Mouse (Mus musculus) intestine, embryonic 15.5 days (tissue): ENCODE measurements around the gene Dnajc1. TPM values are rescaled to one million over a fixed set of nuclear protein-coding genes. Genes with fewer than 3 reads are reported as not detected.
A peak's percentile ranks its signal among the peaks of the same experiment; 100 is the strongest.

Experiments used
- ATAC-seq: fragments of 200-750 bp; cut with Nextera tagmentation; 2 replicates; pipeline ENCODE4 v1.8.0; 2017; ENCODE audit warnings: moderate TSS enrichment, moderate library complexity
- H3K27ac ChIP-seq: fragments of 300-500 bp; sonication (generic); 2 replicates; pipeline ENCODE4 v1.5.1; 2015; ENCODE audit warnings: mild to moderate bottlenecking, inconsistent platforms
- H3K27me3 ChIP-seq: fragments of 300-500 bp; sonication (generic); replicated peaks from 2 replicates; pipeline ENCODE4 v1.6.1; 2015; ENCODE audit warnings: inconsistent platforms
- H3K36me3 ChIP-seq: fragments of 300-500 bp; sonication (generic); 2 replicates; pipeline ENCODE4 v1.6.1; 2015; ENCODE audit warnings: inconsistent platforms
- H3K4me1 ChIP-seq: fragments of 300-500 bp; sonication (generic); replicated peaks from 2 replicates; pipeline ENCODE4 v1.6.1; 2015; ENCODE audit warnings: inconsistent platforms
- H3K4me2 ChIP-seq: fragments of 300-500 bp; sonication (generic); replicated peaks from 2 replicates; pipeline ENCODE4 v1.6.1; 2015; ENCODE audit warnings: mild to moderate bottlenecking, inconsistent platforms
- H3K4me3 ChIP-seq: fragments of 300-500 bp; sonication (generic); replicated peaks from 2 replicates; pipeline ENCODE4 v1.5.1; 2015; ENCODE audit warnings: inconsistent platforms
- H3K9ac ChIP-seq: fragments of 300-500 bp; sonication (generic); 2 replicates; pipeline ENCODE4 v1.6.1; 2015; ENCODE audit warnings: inconsistent platforms
- H3K9me3 ChIP-seq: fragments of 300-500 bp; sonication (generic); 2 replicates; pipeline ENCODE4 v1.6.1; 2016; ENCODE audit warnings: inconsistent platforms
- WGBS: fragments of 180-500 bp; shearing (Covaris S2); methylation state at CpG from one replicate; pipeline ENCODE4 v1.1.7; 2015; 5-methylcytosine and 5-hydroxymethylcytosine counted together
- polyA plus RNA-seq: library from polyadenylated mRNA; unstranded; fragments of >200 nt; fragmentation: Nextera tagmentation; extraction: Ambion mirVana; gene quantifications from 2 replicates; pipeline ENCODE4 v1.2.1, GENCODE M21; 2015

Gene Dnajc1
- polyA plus RNA-seq, 1 experiment from 2014 or later, result 31.6 TPM

- Histone ChIP-seq H3K27ac (no peak overlapping the region), H3K4me2 (no peak overlapping the region), H3K4me1 (no peaks in the 10 kb centered on the region), H3K9ac (no peak overlapping the region), H3K27me3 (no peaks in the 10 kb centered on the region), H3K36me3 (peaks cover 22% of the 10 kb centered on the region), H3K9me3 (no peaks in the 10 kb centered on the region), H3K4me3 (no peak overlapping the region)
- 84% methylated on average over 7 of the region's 7 CpGs for WGBS
- ATAC-seq, result no peak
Measured at GRCm38 (mm10) chr2:18209211-18209823, 183.3 kb downstream of the Dnajc1 start.

GRCm38 (mm10) chr2:18208578-18208977 lies 184.1 kb downstream of the Dnajc1 start:
- H3K27me3 ChIP-seq, result no peaks in the 10 kb centered on the region
- no peaks in the 10 kb centered on the region for H3K4me1 ChIP-seq
- ATAC-seq, result no peak
- H3K27ac ChIP-seq, result no peak overlapping the region
- no peak overlapping the region for H3K4me3 ChIP-seq
- no peak overlapping the region for H3K4me2 ChIP-seq
- WGBS, result 74% methylated on average over 6 of the region's 6 CpGs
- H3K9me3 ChIP-seq, result no peaks in the 10 kb centered on the region
- peaks cover 22% of the 10 kb centered on the region for H3K36me3 ChIP-seq
- H3K9ac ChIP-seq, result no peak overlapping the region

GRCm38 (mm10) chr2:18206811-18207210 lies 185.8 kb downstream of the Dnajc1 start:
- Histone ChIP-seq H3K4me3 (no peak overlapping the region), H3K27me3 (no peaks in the 10 kb centered on the region), H3K9me3 (no peaks in the 10 kb centered on the region), H3K9ac (no peak overlapping the region), H3K4me2 (no peak overlapping the region), H3K4me1 (no peaks in the 10 kb centered on the region), H3K27ac (no peak overlapping the region), H3K36me3 (peaks cover 22% of the 10 kb centered on the region; the same call in 1 of the 2 replicates)
- ATAC-seq, result no peak
- 86% methylated on average over 10 of the region's 10 CpGs for WGBS

- Histone ChIP-seq H3K9ac (no peak overlapping the region), H3K4me1 (no peaks in the 10 kb centered on the region), H3K27me3 (no peaks in the 10 kb centered on the region), H3K36me3 (peaks cover 22% of the 10 kb centered on the region; the same call in 1 of the 2 replicates), H3K4me3 (no peak overlapping the region), H3K4me2 (no peak overlapping the region), H3K9me3 (no peaks in the 10 kb centered on the region), H3K27ac (no peak overlapping the region)
- 73% methylated on average over 3 of the region's 3 CpGs for WGBS
- 0 out of 2 replicates have a peak, but pooled peaks have one; percentile 36 for ATAC-seq
Measured at GRCm38 (mm10) chr2:18205118-18205517, 187.5 kb downstream of the Dnajc1 start.

GRCm38 (mm10) chr2:18202923-18203322 lies 189.7 kb downstream of the Dnajc1 start:
- Histone ChIP-seq H3K4me3 (no peak overlapping the region), H3K36me3 (peaks cover 15% of the 10 kb centered on the region; the same call in 1 of the 2 replicates), H3K4me2 (no peak overlapping the region), H3K9ac (no peak overlapping the region), H3K9me3 (no peaks in the 10 kb centered on the region), H3K27me3 (no peaks in the 10 kb centered on the region), H3K4me1 (no peaks in the 10 kb centered on the region), H3K27ac (no peak overlapping the region)
- ATAC-seq, result no peak
- 95% methylated on average over 4 of the region's 4 CpGs for WGBS

- H3K36me3 ChIP-seq, result peaks cover 13% of the 10 kb centered on the region; the same call in 1 of the 2 replicates
- ATAC-seq, result no peak
Measured at GRCm38 (mm10) chr2:18201820-18202462, 190.7 kb downstream of the Dnajc1 start.

GRCm38 (mm10) chr2:18195691-18196396 lies 196.8 kb downstream of the Dnajc1 start:
- no peak overlapping the region for H3K27ac ChIP-seq
- H3K9me3 ChIP-seq, result no peaks in the 10 kb centered on the region
- WGBS, result 48% methylated on average over 3 of the region's 3 CpGs
- peak; percentile 93 for ATAC-seq
- H3K4me2 ChIP-seq, result no peak overlapping the region
- H3K9ac ChIP-seq, result no peak overlapping the region
- no peak overlapping the region for H3K4me3 ChIP-seq
- no peaks in the 10 kb centered on the region for H3K27me3 ChIP-seq
- H3K36me3 ChIP-seq, result 0 out of 2 replicates have a peak, but pooled peaks cover 2% of the 10 kb centered on the region
- H3K4me1 ChIP-seq, result no peaks in the 10 kb centered on the region

More at GRCm38 (mm10) chr2:18201820-18202462, 190.7 kb downstream of the Dnajc1 start:
- WGBS, result 65% methylated on average over 1 of the region's 1 CpGs
- Histone ChIP-seq H3K27ac (no peak overlapping the region), H3K9me3 (no peaks in the 10 kb centered on the region), H3K4me1 (no peaks in the 10 kb centered on the region), H3K4me2 (no peak overlapping the region), H3K4me3 (no peak overlapping the region), H3K27me3 (no peaks in the 10 kb centered on the region), H3K9ac (no peak overlapping the region)

GRCm38 (mm10) chr2:18195285-18195684 lies 197.3 kb downstream of the Dnajc1 start:
- H3K36me3 ChIP-seq, result 0 out of 2 replicates have a peak, but pooled peaks cover 2% of the 10 kb centered on the region
- no peaks in the 10 kb centered on the region for H3K4me1 ChIP-seq
- WGBS, result 69% methylated on average over 4 of the region's 4 CpGs
- no peaks in the 10 kb centered on the region for H3K27me3 ChIP-seq
- H3K9me3 ChIP-seq, result no peaks in the 10 kb centered on the region
- ATAC-seq, result peak; percentile 39; the same call in 1 of the 2 replicates
- H3K4me3 ChIP-seq, result no peak overlapping the region
- no peak overlapping the region for H3K27ac ChIP-seq
- no peak overlapping the region for H3K9ac ChIP-seq
- no peak overlapping the region for H3K4me2 ChIP-seq

GRCm38 (mm10) chr2:18188367-18188766 lies 204.3 kb downstream of the Dnajc1 start:
- ATAC-seq, result no peak
- 91% methylated on average over 2 of the region's 2 CpGs for WGBS
- Histone ChIP-seq H3K4me2 (no peak overlapping the region), H3K27me3 (no peaks in the 10 kb centered on the region), H3K9ac (no peak overlapping the region), H3K9me3 (no peaks in the 10 kb centered on the region), H3K27ac (no peak overlapping the region), H3K4me3 (no peak overlapping the region), H3K4me1 (no peaks in the 10 kb centered on the region), H3K36me3 (peaks cover 10% of the 10 kb centered on the region)

- no peak overlapping the region for H3K27ac ChIP-seq
- H3K4me1 ChIP-seq, result no peaks in the 10 kb centered on the region
- no peaks in the 10 kb centered on the region for H3K9me3 ChIP-seq
- H3K36me3 ChIP-seq, result no peaks in the 10 kb centered on the region
- H3K9ac ChIP-seq, result no peak overlapping the region
- no peak overlapping the region for H3K4me3 ChIP-seq
- H3K27me3 ChIP-seq, result no peaks in the 10 kb centered on the region
- no peak overlapping the region for H3K4me2 ChIP-seq
- no peak for ATAC-seq
Measured at GRCm38 (mm10) chr2:18183079-18183478, 209.6 kb downstream of the Dnajc1 start.

- no peaks in the 10 kb centered on the region for H3K4me1 ChIP-seq
- H3K27me3 ChIP-seq, result no peaks in the 10 kb centered on the region
- no peak overlapping the region for H3K4me3 ChIP-seq
- peaks cover under 1% of the 10 kb centered on the region; the same call in 1 of the 2 replicates for H3K36me3 ChIP-seq
- WGBS, result 85% methylated on average over 3 of the region's 3 CpGs
- H3K27ac ChIP-seq, result no peak overlapping the region
- H3K9me3 ChIP-seq, result no peaks in the 10 kb centered on the region
- no peak for ATAC-seq
- H3K9ac ChIP-seq, result no peak overlapping the region
- H3K4me2 ChIP-seq, result no peak overlapping the region
Measured at GRCm38 (mm10) chr2:18181631-18182030, 211.0 kb downstream of the Dnajc1 start.

GRCm38 (mm10) chr2:18180323-18180722 lies 212.3 kb downstream of the Dnajc1 start:
- no peak for ATAC-seq
- WGBS, result 95% methylated on average over 5 of the region's 5 CpGs
- H3K27me3 ChIP-seq, result no peaks in the 10 kb centered on the region
- peaks cover 4% of the 10 kb centered on the region; the same call in 1 of the 2 replicates for H3K36me3 ChIP-seq
- no peak overlapping the region for H3K9ac ChIP-seq
- H3K9me3 ChIP-seq, result no peaks in the 10 kb centered on the region
- H3K27ac ChIP-seq, result no peak overlapping the region
- H3K4me1 ChIP-seq, result no peaks in the 10 kb centered on the region
- H3K4me2 ChIP-seq, result no peak overlapping the region
- H3K4me3 ChIP-seq, result no peak overlapping the region
